Mouse (Mus musculus) embryo, embryonic 10 days (tissue): ENCODE measurements around the gene Nlrc3.

Experiments
- DNase-seq: peaks from one replicate; pipeline ENCODE4 v3.0.0-alpha.2; 2015; ENCODE audit warnings: low spot score

The Nlrc3 gene

DNA sequence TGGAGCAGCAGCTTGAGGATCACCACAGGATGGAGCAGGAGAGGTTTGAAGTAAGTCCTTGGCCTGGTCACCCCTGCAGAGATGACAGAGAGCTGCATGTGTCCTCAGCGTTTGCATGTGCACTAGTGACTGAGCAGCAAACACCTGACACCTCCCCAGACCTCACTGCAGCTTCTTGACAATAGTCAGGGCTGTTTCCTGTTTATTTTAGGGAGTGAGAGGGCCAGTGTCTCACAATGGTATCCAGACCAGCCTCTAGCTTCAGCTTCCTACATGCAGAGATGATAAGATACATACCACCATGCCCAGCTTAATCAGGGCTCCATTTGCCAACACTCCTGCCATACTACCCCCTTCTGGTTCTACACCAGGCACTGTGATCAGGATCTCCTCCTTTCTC is 47.9 kb downstream of the Nlrc3 start:
- DNase-seq, result no peak

DNA sequence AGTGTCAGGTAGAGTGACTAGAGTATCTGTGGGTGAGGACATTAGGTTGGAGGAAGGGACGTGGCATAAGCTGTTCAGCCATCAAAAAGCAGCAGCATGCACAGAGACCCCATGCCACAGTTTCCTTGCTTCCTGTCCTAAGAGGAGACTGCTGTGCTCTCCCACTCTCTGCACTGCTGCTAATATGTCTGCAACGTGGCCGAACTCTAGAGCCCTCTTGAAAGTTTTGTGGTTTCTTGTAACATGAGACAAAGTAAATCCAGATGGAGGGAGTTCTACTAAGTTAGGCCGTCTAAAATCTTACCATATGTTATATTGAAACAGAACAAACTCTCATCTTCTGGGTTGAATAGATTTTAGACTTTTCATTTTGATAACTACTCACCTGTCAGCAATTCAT is 52.5 kb downstream of the Nlrc3 start:
- no peak for DNase-seq

DNA sequence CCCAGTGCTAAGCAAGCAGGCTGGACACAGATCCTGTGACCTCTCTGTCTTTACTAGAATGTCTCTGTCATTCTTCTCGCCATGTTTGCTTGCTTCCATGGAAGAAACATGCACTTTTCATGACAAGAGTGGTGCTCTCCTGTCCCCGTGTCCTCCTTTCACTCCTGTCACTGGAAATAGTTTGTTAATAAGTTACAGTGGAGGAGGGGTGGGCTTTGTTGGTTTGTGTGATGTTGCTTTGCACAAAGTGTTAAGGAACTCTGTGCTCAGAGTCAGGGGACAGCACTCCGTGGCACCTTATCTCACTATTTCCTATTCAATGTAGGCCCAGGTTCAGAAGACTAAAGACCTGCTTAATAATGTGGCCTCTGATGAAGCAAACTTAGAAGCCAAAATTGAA is 52.9 kb downstream of the Nlrc3 start:
- DNase-seq, result no peak

DNA sequence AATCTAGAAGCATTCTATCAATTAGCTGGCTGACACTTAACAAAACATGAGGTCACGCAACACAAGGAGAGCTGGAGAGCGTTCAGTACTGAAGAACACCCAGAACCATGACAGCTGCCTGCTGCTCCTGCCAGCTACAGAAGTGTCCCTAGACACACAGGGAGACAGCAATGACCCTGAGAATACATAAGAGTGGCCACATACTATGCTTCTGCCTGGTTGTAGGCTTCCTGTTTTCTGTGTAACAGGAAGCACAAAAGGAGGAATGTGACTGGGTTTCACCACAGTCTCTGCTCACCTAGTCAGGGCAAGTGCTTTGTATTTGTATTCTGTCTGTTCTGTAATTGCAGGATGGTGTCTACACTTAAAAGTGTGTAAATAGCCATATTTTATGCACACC is 55.7 kb downstream of the Nlrc3 start:
- DNase-seq, result no peak

DNA sequence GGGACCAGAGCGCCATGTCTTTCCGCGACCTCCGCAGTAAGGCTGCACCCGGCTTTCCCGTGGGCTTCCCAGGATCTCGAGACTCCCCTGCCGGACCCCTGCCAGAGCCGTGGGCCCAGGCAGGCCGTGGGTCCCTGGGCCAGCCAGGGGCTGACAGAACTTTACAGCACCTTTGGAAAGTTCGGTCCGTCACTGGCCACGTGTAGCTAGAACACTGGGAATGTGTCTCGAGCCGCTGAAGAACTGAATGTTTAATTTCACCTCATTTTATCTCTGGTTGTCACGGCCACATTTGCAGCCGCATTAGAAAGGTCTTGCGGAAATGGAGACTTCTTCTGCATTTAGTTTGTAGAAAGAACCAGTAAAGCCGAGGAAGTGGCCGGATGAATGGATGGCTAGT is 67.3 kb downstream of the Nlrc3 start:
- no peak for DNase-seq

DNA sequence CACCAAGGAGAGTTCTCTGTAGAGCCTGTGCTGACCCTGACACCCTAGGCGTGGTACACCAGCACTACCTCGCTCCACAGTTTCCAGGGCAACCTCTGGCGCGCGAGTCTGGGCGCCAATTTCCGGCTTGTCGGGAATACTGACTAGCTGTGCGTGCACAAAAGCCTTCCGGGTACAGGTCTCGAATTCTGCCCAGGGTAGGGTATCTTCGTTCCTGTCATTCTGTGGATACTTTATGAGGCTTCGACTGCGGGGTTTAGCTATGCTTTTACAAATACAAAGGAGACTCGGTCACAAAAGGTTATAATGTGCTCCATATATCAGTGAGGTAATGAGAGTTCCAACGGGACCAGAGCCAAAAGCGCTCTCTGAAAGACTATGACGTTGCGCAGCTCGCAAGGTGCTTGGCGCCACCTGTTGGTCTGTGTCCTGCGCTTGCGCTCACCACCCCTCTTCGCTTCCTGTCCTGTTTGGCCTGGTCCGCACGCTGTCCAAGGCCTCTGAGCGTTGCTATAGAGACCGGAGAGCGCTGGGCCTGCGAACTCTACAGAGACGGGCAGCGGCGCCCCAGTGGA is 67.8 kb downstream of the Nlrc3 start, which contains the start of the genes 1700037C18Rik and Cluap1:
Gene 1700037C18Rik, minus strand, starts transcription at position 153 of the 575 bp plus-strand sequence.
Gene Cluap1, plus strand, starts transcription at position 265 of the 575 bp plus-strand sequence.
- peak; percentile 96 for DNase-seq

DNA sequence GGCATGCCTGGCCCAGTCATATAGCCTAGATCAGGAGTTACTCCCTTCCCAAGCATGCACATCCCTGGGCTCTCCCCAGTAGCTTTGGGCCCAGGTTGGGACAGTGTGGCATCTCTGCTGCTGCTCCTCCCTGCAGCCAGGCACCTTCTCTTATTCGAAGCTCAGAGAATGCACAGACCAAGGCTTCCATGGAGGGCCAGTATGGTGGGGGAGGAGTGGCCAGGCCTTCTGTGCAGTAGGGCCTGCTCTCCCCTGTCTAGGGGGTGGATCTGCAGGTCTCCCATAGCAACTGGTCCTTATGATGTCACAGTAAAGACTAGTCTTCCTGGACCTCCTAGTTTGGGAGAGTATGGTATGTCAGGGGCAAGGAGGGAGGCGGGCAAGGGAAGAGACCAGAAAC is 69.0 kb downstream of the Nlrc3 start:
- DNase-seq, result no peak

DNA sequence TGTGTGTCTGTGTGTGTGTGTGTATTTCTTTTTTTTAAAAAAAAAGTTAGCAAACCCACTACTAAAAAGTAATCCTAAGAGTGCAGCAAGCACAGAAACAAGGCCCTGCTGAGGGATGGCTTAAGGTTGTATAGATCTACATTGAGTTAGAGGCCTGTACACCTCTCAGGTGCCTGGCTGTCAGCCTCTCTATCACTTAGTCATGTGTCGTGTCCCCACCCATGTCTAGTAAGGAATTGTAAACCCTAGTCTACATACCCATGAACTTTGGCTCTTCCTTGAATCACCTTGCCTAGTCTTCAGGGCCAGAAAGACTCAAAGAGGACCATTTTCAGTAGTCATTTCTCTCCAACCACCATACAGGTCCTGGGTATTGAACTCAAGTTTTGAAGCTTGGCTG is 79.9 kb downstream of the Nlrc3 start:
- no peak for DNase-seq

DNA sequence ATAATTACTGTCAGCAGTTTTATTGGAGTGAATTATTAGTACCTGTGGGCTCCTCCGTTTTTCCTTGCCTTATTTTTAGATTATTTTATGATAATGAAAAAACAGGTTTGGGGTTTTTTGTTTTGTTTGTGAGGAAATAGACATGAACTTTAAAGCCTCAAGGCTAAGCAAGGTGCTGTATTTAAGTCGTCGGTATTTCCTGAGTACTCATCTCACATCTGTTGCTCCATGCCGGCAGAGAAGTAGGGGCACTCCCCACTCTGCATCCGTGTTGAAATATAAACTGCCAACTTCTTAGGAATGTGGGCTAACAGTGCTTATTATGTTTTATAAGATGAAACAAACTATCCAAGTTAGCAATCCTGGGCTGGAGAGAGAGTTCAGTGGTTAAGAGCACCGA is 80.4 kb downstream of the Nlrc3 start:
- DNase-seq, result no peak

DNA sequence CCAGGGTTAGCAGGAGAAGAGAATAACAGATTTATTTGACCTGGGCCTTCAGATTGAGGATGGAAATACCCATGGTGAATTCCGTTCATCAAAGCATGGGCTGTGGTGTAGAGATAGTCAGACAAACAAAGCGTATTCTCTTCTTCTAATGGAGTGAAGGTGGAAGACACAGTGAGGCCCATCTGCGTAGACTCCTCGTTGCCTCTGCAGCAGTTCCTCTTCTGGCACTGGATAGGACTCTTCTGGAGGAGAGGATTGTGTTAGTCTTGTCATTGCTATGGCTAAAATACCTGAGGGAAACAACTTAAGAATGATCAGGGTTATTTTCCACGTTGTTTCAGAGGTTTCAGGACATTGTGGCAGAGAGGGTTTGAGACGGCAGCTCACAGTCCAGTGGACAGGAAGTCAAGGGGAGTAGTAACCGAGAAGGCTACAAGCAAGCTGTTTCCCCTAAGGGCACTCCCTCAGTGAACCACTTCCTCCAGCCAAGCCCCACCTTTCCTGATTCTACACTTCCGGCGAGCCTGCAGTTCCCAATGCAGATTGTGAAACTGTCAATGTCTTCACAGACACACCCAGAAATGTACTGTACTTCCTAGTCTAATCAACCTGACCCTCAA is 81.1 kb downstream of the Nlrc3 start:
- DNase-seq, result no peak
